Mouse (Mus musculus) embryonic facial prominence, embryonic 13.5 days (tissue): Measurements from ENCODE around the gene Sept4. TPM values are rescaled to one million over a fixed set of nuclear protein-coding genes. Genes with fewer than 3 reads are reported as not detected.

Source experiments
- ATAC-seq: fragments of 200-750 bp; cut with Nextera tagmentation; 2 replicates; pipeline ENCODE4 v1.8.0; 2017; ENCODE audit warnings: low read depth; ENCODE audit not compliant: insufficient number of reproducible peaks, insufficient read depth, low FRiP score, low TSS enrichment
- H3K27ac ChIP-seq: fragments of 300-500 bp; sonication (generic); 2 replicates; pipeline ENCODE4 v1.5.1; 2015; ENCODE audit warnings: moderate library complexity, mild to moderate bottlenecking, inconsistent platforms
- H3K27me3 ChIP-seq: fragments of 300-500 bp; sonication (generic); 2 replicates; pipeline ENCODE4 v1.6.1; 2015; ENCODE audit warnings: mild to moderate bottlenecking, inconsistent platforms
- H3K36me3 ChIP-seq: fragments of 300-500 bp; sonication (generic); 2 replicates; pipeline ENCODE4 v1.6.1; 2015; ENCODE audit warnings: mild to moderate bottlenecking, inconsistent platforms
- H3K4me1 ChIP-seq: fragments of 300-500 bp; sonication (generic); 2 replicates; pipeline ENCODE4 v1.6.1; 2015; ENCODE audit warnings: inconsistent platforms
- H3K4me2 ChIP-seq: fragments of 300-500 bp; sonication (generic); 2 replicates; pipeline ENCODE4 v1.6.1; 2015; ENCODE audit warnings: moderate library complexity, mild to moderate bottlenecking, inconsistent platforms
- H3K4me3 ChIP-seq: fragments of 300-500 bp; sonication (generic); 2 replicates; pipeline ENCODE4 v1.5.1; 2015; ENCODE audit warnings: mild to moderate bottlenecking, inconsistent platforms
- H3K9ac ChIP-seq: fragments of 300-500 bp; sonication (generic); 2 replicates; pipeline ENCODE4 v1.6.1; 2015; ENCODE audit warnings: mild to moderate bottlenecking, inconsistent platforms
- H3K9me3 ChIP-seq: fragments of 300-500 bp; sonication (generic); 2 replicates; pipeline ENCODE4 v1.6.1; 2016; ENCODE audit warnings: inconsistent platforms
- WGBS: fragments of 180-500 bp; shearing (Covaris S2); methylation state at CpG from one replicate; pipeline ENCODE4 v1.1.7; 2015; ENCODE audit warnings: mixed read lengths; 5-methylcytosine and 5-hydroxymethylcytosine counted together
- polyA plus RNA-seq: library from polyadenylated mRNA; unstranded; fragments of >200 nt; fragmentation: Nextera tagmentation; extraction: Ambion mirVana; gene quantifications from 2 replicates; pipeline ENCODE4 v1.2.1, GENCODE M21; 2015

The Sept4 gene
- polyA plus RNA-seq, result 10.6 and 11.3 TPM in 2 replicates

- H3K9ac ChIP-seq, result no peak within 1 kb of the TSS
These were observed at the start of gene Sept4 for GRCm38 (mm10) chr11:87568255-87568953. Sept4 (plus strand) TSS chr11:87568903.

GRCm38 (mm10) chr11:87519260-87519659 lies 49.4 kb upstream of the Sept4 start:
- Histone ChIP-seq H3K36me3 (no peaks in the 10 kb centered on the region), H3K9me3 (no peaks in the 10 kb centered on the region), H3K4me3 (no peak overlapping the region), H3K27me3 (no peaks in the 10 kb centered on the region), H3K27ac (no peak overlapping the region), H3K9ac (no peak overlapping the region), H3K4me2 (no peak overlapping the region), H3K4me1 (no peaks in the 10 kb centered on the region)
- ATAC-seq, result no peak
- 10% methylated on average over 2 of the region's 2 CpGs for WGBS

More at GRCm38 (mm10) chr11:87568255-87568953, at the start of gene Sept4:
- Histone ChIP-seq H3K36me3 (no peaks in the 10 kb centered on the region), H3K4me2 (no peak within 1 kb of the TSS), H3K9me3 (no peaks in the 10 kb centered on the region), H3K27ac (no peak within 1 kb of the TSS), H3K4me1 (peaks cover 13% of the 10 kb centered on the region; the same call in 1 of the 2 replicates), H3K27me3 (no peaks in the 10 kb centered on the region), H3K4me3 (no peak within 1 kb of the TSS)
- no peak for ATAC-seq
- whole genome bisulfite sequencing, result 73% methylated on average over 7 of the region's 7 CpGs

- Histone ChIP-seq H3K36me3 (no peaks in the 10 kb centered on the region), H3K9me3 (no peaks in the 10 kb centered on the region), H3K4me2 (no peak overlapping the region), H3K27ac (no peak overlapping the region), H3K9ac (no peak overlapping the region), H3K4me1 (no peaks in the 10 kb centered on the region), H3K4me3 (no peak overlapping the region), H3K27me3 (no peaks in the 10 kb centered on the region)
- ATAC-seq, result no peak
- 50% methylated on average over 5 of the region's 5 CpGs for WGBS
These were observed 45.2 kb upstream of the Sept4 start for GRCm38 (mm10) chr11:87523466-87523865.

- no peak for ATAC-seq
- no peaks in the 10 kb centered on the region for H3K27me3 ChIP-seq
- no peaks in the 10 kb centered on the region for H3K9me3 ChIP-seq
These were observed 44.7 kb upstream of the Sept4 start for GRCm38 (mm10) chr11:87523967-87524366.

GRCm38 (mm10) chr11:87524780-87525179 lies 43.9 kb upstream of the Sept4 start:
- no peak overlapping the region for H3K27ac ChIP-seq
- no peak overlapping the region for H3K9ac ChIP-seq
- H3K9me3 ChIP-seq, result no peaks in the 10 kb centered on the region
- H3K4me1 ChIP-seq, result no peaks in the 10 kb centered on the region
- H3K36me3 ChIP-seq, result no peaks in the 10 kb centered on the region
- H3K4me3 ChIP-seq, result no peak overlapping the region
- H3K27me3 ChIP-seq, result no peaks in the 10 kb centered on the region
- H3K4me2 ChIP-seq, result no peak overlapping the region
- ATAC-seq, result no peak

More at GRCm38 (mm10) chr11:87523967-87524366, 44.7 kb upstream of the Sept4 start:
- Histone ChIP-seq H3K4me2 (no peak overlapping the region), H3K4me3 (no peak overlapping the region), H3K27ac (no peak overlapping the region), H3K4me1 (no peaks in the 10 kb centered on the region), H3K9ac (no peak overlapping the region), H3K36me3 (no peaks in the 10 kb centered on the region)

- Histone ChIP-seq H3K27me3 (no peaks in the 10 kb centered on the region), H3K36me3 (no peaks in the 10 kb centered on the region), H3K4me3 (no peak overlapping the region), H3K9me3 (no peaks in the 10 kb centered on the region), H3K4me2 (no peak overlapping the region), H3K27ac (no peak overlapping the region), H3K4me1 (no peaks in the 10 kb centered on the region), H3K9ac (no peak overlapping the region)
- 55% methylated on average over 3 of the region's 3 CpGs for WGBS
- no peak for ATAC-seq
These were observed 41.3 kb upstream of the Sept4 start for GRCm38 (mm10) chr11:87527364-87527763.

- Histone ChIP-seq H3K9me3 (no peaks in the 10 kb centered on the region), H3K9ac (no peak overlapping the region), H3K4me3 (no peak overlapping the region), H3K4me2 (no peak overlapping the region), H3K27me3 (no peaks in the 10 kb centered on the region), H3K36me3 (no peaks in the 10 kb centered on the region), H3K4me1 (no peaks in the 10 kb centered on the region), H3K27ac (no peak overlapping the region)
- WGBS, result 61% methylated on average over 4 of the region's 4 CpGs
- ATAC-seq, result no peak
These were observed 40.7 kb upstream of the Sept4 start for GRCm38 (mm10) chr11:87527990-87528389.

- Histone ChIP-seq H3K27ac (no peak overlapping the region), H3K4me2 (no peak overlapping the region), H3K9me3 (no peaks in the 10 kb centered on the region), H3K36me3 (no peaks in the 10 kb centered on the region), H3K9ac (no peak overlapping the region), H3K27me3 (no peaks in the 10 kb centered on the region), H3K4me1 (no peaks in the 10 kb centered on the region; the same call in 1 of the 2 replicates), H3K4me3 (no peak overlapping the region)
- 52% methylated on average over 6 of the region's 6 CpGs for WGBS
- ATAC-seq, result no peak
These were observed 37.0 kb upstream of the Sept4 start for GRCm38 (mm10) chr11:87531695-87532094.

GRCm38 (mm10) chr11:87542285-87542684 lies 26.4 kb upstream of the Sept4 start:
- H3K4me3 ChIP-seq, result no peak overlapping the region
- ATAC-seq, result no peak
- 33% methylated on average over 8 of the region's 8 CpGs for WGBS
- no peaks in the 10 kb centered on the region for H3K27me3 ChIP-seq
- H3K9ac ChIP-seq, result no peak overlapping the region
- no peaks in the 10 kb centered on the region for H3K36me3 ChIP-seq
- no peaks in the 10 kb centered on the region for H3K4me1 ChIP-seq
- no peak overlapping the region for H3K27ac ChIP-seq
- no peak overlapping the region for H3K4me2 ChIP-seq
- no peaks in the 10 kb centered on the region for H3K9me3 ChIP-seq

- no peaks in the 10 kb centered on the region for H3K27me3 ChIP-seq
- H3K9me3 ChIP-seq, result no peaks in the 10 kb centered on the region
- no peak overlapping the region for H3K4me3 ChIP-seq
- ATAC-seq, result no peak
- no peak overlapping the region for H3K27ac ChIP-seq
- WGBS, result 59% methylated on average over 3 of the region's 3 CpGs
- H3K4me2 ChIP-seq, result no peak overlapping the region
- H3K9ac ChIP-seq, result no peak overlapping the region
- no peaks in the 10 kb centered on the region for H3K4me1 ChIP-seq
- H3K36me3 ChIP-seq, result no peaks in the 10 kb centered on the region
These were observed 25.8 kb upstream of the Sept4 start for GRCm38 (mm10) chr11:87542906-87543305.

GRCm38 (mm10) chr11:87553342-87553741 lies 15.4 kb upstream of the Sept4 start:
- no peak for ATAC-seq

GRCm38 (mm10) chr11:87554386-87554785 lies 14.3 kb upstream of the Sept4 start:
- Histone ChIP-seq H3K36me3 (no peaks in the 10 kb centered on the region), H3K27ac (peak overlapping the region; percentile 13; the same call in 1 of the 2 replicates), H3K9me3 (no peaks in the 10 kb centered on the region), H3K4me2 (no peak overlapping the region), H3K9ac (no peak overlapping the region), H3K4me1 (no peaks in the 10 kb centered on the region; the same call in 1 of the 2 replicates), H3K27me3 (no peaks in the 10 kb centered on the region), H3K4me3 (no peak overlapping the region)
- no peak for ATAC-seq
- WGBS, result 54% methylated on average over 5 of the region's 5 CpGs

More at GRCm38 (mm10) chr11:87553342-87553741, 15.4 kb upstream of the Sept4 start:
- H3K9ac ChIP-seq, result no peak overlapping the region
- no peak overlapping the region for H3K27ac ChIP-seq
- no peaks in the 10 kb centered on the region; the same call in 1 of the 2 replicates for H3K4me1 ChIP-seq
- no peaks in the 10 kb centered on the region for H3K36me3 ChIP-seq
- no peak overlapping the region for H3K4me3 ChIP-seq
- H3K27me3 ChIP-seq, result no peaks in the 10 kb centered on the region
- 75% methylated on average over 4 of the region's 4 CpGs for WGBS
- H3K4me2 ChIP-seq, result no peak overlapping the region
- no peaks in the 10 kb centered on the region for H3K9me3 ChIP-seq
